Mouse (Mus musculus): Measurements from ENCODE around the gene Usp45.
"Not testable (repeated sequence)": the region's sequence is repeated elsewhere in the genome, so short reads cannot be mapped to it uniquely, and the experiment has no call there.

Gene Usp45

GRCm38 (mm10) chr4:21766863-21767304 is at the start of gene Usp45, which contains the start of gene Tstd3:
Gene Usp45 (plus strand): TSS chr4:21767156.
Gene Tstd3 (minus strand): TSS chr4:21767212.
- DNase-seq (ENCODE audit: low spot score), result peak; percentile 60

GRCm38 (mm10) chr4:21722752-21723334 is 44.1 kb upstream of the Usp45 start:
- DNase-seq (ENCODE audit: low spot score), result no peak

GRCm38 (mm10) chr4:21726912-21727614 is 39.9 kb upstream of the Usp45 start:
- DNase-seq (ENCODE audit: low spot score), result peak; percentile 27

- DNase-seq (ENCODE audit: low spot score), result peak; percentile 85
Observed at GRCm38 (mm10) chr4:21727615-21728165, 39.3 kb upstream of the Usp45 start, which contains the start of gene Ccnc. Gene Ccnc (plus strand): TSS chr4:21727701.

- no peak for DNase-seq (ENCODE audit: low spot score)
Observed at GRCm38 (mm10) chr4:21739169-21739568, 27.8 kb upstream of the Usp45 start.

GRCm38 (mm10) chr4:21744142-21744541 is 22.8 kb upstream of the Usp45 start:
- not testable (repeated sequence) for DNase-seq (ENCODE audit: low spot score)

- no peak for DNase-seq (ENCODE audit: low spot score)
Observed at GRCm38 (mm10) chr4:21745723-21746122, 21.2 kb upstream of the Usp45 start.

GRCm38 (mm10) chr4:21755123-21755789 is 11.7 kb upstream of the Usp45 start:
- no peak for DNase-seq (ENCODE audit: low spot score)

GRCm38 (mm10) chr4:21758860-21759259 is 8.1 kb upstream of the Usp45 start:
- DNase-seq (ENCODE audit: low spot score), result no peak

- DNase-seq (ENCODE audit: low spot score), result no peak
Observed at GRCm38 (mm10) chr4:21761416-21762160, 5.4 kb upstream of the Usp45 start.

- DNase-seq (ENCODE audit: low spot score), result no peak
Observed at GRCm38 (mm10) chr4:21763827-21764226, 3.1 kb upstream of the Usp45 start.

- DNase-seq (ENCODE audit: low spot score), result no peak
Observed at GRCm38 (mm10) chr4:21766171-21766862, 639 bp upstream of the Usp45 start.

- DNase-seq (ENCODE audit: low spot score), result no peak
Observed at GRCm38 (mm10) chr4:21771064-21771463, 4.1 kb downstream of the Usp45 start.

GRCm38 (mm10) chr4:21772306-21772705 is 5.3 kb downstream of the Usp45 start:
- DNase-seq (ENCODE audit: low spot score), result no peak

- DNase-seq (ENCODE audit: low spot score), result peak; percentile 93
Observed at GRCm38 (mm10) chr4:21776091-21776945, 9.4 kb downstream of the Usp45 start.

- DNase-seq (ENCODE audit: low spot score), result no peak
Observed at GRCm38 (mm10) chr4:21776946-21777265, 9.9 kb downstream of the Usp45 start.

- DNase-seq (ENCODE audit: low spot score), result no peak
Observed at GRCm38 (mm10) chr4:21780816-21781726, 14.1 kb downstream of the Usp45 start.

- DNase-seq (ENCODE audit: low spot score), result no peak
Observed at GRCm38 (mm10) chr4:21786268-21786667, 19.3 kb downstream of the Usp45 start.

- no peak for DNase-seq (ENCODE audit: low spot score)
Observed at GRCm38 (mm10) chr4:21788903-21789302, 21.9 kb downstream of the Usp45 start.

Measured in ovary, postnatal 14 days (tissue).